Mouse (Mus musculus) cerebral cortex, adult 2 months (tissue): ENCODE data around the gene Med13l.

Experiments used
- WGBS: fragments of 180-500 bp; shearing (Covaris S2); methylation state at CpG from one replicate; pipeline ENCODE4 v1.1.7; 2018; 5-methylcytosine and 5-hydroxymethylcytosine counted together

The Med13l gene

DNA sequence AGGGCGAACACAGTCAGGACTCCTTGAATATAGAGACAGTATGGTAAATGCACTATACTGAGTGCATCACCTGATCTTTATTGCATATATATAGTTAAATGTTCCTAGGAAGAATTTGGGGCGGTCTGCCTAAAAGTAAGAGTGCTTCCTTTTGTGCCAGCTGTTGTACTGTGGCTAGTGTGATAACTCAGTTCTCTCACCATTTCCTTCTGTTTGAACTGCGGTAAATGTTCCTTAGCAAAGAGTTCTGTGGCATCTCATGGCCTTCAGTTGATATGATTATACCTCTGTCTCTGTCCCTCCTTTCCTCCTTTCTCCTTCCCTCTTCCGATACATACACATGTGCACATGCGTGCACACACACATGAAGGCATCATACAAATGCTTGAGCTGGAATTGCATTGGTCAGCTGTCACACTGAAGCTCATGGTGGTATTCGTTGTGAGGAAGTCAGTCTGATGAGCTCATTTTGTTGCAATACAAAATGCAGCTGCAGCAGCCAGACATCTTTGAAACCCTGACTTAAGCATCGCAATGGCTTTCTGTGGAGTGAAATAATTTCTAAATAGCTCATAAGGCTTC, 97.9 kb downstream of the Med13l start:
- 64% methylated on average over 7 of the region's 7 CpGs for WGBS

- 74% methylated on average over 2 of the region's 2 CpGs for WGBS
Measured at GRCm38 (mm10) chr5:118659713-118660112, 99.2 kb downstream of the Med13l start.

DNA sequence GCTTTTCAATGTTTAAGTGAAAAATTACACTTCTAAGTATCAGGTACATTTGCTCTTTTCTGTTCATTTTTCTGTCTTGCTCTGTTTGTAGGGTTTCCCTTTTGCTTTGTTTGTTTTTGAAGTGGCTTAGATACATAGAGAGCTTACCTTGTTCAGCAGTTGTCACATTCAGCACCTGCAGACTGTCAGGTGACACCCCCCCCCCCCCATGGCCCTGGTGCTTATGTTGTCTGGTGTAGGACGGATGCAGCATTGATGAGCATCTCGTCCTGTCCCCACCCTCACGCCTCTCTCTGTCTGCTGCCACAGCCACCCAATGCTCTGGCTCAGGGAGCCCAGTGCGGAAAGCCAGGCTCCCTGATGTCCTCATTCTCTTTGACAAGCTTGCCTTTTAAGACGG, 101.3 kb downstream of the Med13l start:
- 76% methylated on average over 5 of the region's 5 CpGs for WGBS

- 49% methylated on average over 6 of the region's 6 CpGs for WGBS
Measured at GRCm38 (mm10) chr5:118663999-118664398, 103.5 kb downstream of the Med13l start.

- 87% methylated on average over 8 of the region's 8 CpGs for WGBS
Measured at GRCm38 (mm10) chr5:118665023-118665422, 104.5 kb downstream of the Med13l start.

DNA sequence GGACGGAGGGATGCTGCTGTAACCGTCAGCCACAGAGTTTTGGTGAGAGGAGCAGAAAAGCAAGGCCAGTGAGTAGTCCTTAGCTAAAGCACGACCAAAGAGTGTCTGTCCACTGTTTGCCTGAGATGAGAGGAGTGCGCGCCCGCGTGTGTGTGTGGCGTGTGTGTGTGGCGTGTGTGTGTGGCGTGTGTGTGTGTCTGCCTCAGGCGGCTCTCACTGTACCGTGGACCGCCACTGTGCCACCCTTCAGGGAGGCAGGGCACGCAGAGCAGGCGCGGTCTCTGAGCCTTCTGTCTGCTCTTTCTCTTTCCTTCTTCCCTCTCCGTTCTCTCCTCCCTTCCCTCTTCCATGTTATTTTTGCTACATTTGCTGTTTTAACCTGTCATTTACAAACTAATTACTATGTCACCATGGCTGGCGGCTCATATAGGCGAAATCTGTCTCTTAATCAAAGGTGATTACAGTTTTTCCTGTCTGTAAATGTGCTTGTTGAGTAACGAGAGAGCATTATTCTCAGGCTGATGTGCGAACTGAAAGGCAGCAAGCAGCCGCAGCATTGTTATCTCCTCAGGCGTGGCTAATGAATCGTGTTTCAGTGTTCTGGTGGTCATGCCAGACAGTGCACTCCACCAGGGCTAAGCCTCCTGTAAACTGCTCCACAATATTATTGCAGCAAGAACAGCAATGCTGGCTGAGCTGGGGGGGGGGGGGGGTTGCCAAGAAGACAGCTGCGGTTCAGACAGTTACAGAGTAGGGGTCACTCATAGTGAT, 106.1 kb downstream of the Med13l start:
- 51% methylated on average over 25 of the region's 25 CpGs for WGBS

DNA sequence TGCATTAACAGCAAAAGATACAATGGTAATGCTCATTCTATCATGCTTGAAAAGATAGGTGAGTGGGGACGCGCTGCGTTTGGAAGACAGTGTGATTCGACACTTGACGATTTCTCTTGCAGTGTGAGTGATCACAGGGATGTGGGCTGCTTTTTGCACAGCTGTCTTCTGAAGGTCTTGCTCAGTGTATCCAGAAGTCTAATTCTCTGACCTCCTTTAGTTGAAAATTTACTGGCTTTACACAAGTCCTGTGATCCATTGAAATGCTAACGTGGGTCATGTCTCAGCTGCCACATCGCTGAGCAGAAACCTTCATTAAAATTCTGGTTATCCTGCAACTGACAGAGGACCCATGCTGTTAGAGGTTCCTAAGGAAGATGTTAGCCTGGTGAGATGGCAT, 107.4 kb downstream of the Med13l start:
- 62% methylated on average over 7 of the region's 7 CpGs for WGBS

GRCm38 (mm10) chr5:118668931-118669330, 108.5 kb downstream of the Med13l start:
- WGBS, result 32% methylated on average over 2 of the region's 2 CpGs

DNA sequence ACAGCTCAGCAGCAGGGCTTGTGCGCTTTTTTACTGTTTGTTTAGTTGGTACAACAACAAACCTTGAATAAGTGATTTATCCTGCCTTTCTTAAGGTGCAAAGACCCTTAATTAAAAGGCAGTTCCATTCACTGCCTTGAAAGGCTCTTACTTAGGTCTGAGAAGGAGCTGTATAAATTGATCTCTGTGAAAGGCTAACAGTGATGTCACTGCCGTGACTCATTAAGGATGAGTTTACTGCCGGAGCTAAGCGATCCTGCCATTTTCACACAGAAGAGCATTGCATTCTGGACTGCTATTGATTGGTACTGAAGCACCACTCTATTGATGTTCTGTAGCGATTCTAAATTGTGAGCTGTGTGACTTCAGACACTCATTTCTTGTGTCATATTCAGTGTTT, 113.4 kb downstream of the Med13l start:
- WGBS, result 43% methylated on average over 5 of the region's 5 CpGs

DNA sequence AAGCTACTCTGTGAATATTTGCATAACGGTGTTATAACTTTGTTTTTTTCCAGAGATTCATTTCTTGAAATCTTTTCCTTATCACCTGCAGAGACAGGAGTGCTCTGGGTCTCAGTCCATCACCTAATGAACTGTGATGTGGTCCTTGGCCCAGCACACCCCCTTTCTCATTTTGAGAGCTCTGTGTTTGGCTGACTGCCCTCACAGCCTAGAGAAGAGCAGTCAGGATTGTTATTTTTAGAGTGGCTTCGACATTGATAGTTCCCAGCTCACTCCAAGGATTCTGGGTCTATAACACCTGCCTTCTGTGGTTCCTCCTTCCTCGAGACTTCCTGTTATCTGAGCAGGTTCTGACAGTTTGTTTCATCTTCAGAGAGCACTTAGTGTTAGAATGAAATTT, 113.8 kb downstream of the Med13l start:
- WGBS, result 21% methylated on average over 3 of the region's 3 CpGs

DNA sequence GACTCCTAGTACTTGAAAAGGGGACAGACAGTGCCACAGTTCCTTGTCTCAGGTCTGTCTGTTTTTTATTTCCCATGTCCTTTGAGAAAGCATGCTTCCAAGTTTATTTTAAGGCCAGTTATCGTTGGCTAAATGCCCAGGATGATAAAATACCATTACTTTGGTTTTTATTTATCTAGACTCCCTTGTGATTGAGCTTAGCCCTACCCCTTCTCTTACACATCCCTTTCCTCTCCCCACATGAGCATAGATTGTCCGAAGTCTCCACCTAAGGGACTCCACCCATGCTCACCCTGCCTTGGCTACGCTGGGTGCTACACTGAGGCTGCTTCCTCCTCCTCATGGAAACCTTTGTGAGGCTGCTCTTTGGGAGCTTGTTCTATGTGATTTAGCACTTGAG, 115.2 kb downstream of the Med13l start:
- 66% methylated on average over 3 of the region's 3 CpGs for WGBS

- 61% methylated on average over 8 of the region's 8 CpGs for WGBS
Measured at GRCm38 (mm10) chr5:118676151-118676918, 115.9 kb downstream of the Med13l start.

DNA sequence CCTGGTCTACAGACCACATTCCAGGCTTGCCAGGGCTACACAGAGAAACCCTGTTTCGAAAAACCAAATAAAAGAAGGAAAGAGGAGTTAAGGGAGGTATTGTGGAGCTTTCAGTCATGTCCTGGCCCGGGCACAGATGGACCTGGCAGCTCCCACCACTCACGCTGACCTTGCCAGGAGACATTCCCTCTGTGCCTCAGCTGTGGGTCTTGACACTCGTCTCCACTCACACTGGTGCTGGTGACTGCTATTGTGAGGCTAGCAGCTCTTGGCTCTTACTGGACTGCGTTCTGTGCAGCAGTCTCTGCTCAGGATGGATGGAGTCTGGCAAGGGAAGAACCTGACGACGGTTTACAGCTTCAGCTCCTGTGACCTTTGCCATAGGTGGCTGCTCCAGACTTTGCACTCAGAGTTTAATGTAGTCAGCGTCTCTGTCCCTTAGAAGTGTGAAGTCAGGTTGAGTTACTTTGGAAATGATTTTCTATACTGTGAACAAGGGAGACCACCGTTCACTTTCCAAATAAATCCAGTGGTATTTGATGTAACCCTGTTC, 118.9 kb downstream of the Med13l start:
- 62% methylated on average over 9 of the region's 9 CpGs for WGBS

GRCm38 (mm10) chr5:118680853-118681252, 120.4 kb downstream of the Med13l start:
- 80% methylated on average over 13 of the region's 13 CpGs for WGBS

DNA sequence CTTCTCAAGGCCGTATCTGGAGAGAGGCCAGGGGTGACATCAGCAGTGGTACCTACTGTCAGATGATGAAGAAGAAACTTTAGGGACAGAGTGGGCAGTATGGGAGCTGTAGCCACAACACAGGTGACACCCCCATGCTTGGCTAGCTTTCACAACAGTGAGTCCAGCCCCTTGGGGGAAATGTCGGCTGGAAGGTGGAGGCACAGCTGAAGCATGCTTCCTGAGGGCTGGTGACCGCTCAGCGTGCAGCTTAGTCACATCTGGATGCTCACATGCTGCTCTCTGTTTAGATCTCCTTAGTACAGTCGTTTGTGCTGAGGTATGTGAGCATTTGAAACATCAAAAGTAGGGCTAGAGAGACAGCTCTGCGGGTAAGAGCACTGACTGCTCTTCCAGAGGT, 121.5 kb downstream of the Med13l start:
- 85% methylated on average over 6 of the region's 6 CpGs for WGBS

DNA sequence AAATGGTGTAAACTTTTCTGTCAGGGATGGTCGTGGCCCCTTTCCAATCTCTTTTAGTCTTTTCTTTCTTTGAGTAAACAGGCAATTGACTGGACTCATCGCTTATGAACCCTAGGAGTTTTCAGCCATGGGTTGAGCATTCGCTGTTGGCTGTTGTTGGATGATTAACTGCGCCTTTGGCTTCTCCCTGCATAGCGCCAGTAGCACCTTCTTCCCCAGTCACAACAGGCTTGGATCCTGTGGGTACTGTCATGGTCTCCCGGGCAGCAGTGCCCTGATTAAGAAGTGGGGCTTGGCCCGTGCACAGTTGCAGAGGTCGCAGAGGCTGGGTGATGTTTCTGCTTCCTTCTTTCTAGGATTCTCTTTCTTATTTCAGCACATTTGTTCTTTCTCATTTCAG, 124.7 kb downstream of the Med13l start:
- 75% methylated on average over 8 of the region's 8 CpGs for WGBS

DNA sequence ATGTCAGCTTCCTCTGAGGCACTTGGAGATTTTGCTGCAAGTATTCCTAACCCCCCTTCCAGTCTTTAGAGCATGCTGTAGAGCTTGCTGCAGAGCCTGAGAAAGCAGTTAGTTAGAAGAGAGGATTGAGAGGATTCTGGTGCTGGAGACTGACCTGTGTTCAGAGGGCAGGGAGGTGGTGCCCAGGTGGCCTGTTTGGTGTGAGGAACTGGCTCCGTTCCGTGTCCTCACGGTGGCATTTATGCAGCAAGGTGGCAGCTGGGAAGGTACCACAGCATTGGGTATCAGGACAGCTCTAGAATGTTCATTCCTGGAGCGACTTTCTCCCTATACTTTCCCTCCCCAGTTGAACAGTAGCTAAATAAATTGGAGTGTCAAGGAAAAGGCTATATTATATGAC, 125.5 kb downstream of the Med13l start:
- WGBS, result 93% methylated on average over 4 of the region's 4 CpGs

DNA sequence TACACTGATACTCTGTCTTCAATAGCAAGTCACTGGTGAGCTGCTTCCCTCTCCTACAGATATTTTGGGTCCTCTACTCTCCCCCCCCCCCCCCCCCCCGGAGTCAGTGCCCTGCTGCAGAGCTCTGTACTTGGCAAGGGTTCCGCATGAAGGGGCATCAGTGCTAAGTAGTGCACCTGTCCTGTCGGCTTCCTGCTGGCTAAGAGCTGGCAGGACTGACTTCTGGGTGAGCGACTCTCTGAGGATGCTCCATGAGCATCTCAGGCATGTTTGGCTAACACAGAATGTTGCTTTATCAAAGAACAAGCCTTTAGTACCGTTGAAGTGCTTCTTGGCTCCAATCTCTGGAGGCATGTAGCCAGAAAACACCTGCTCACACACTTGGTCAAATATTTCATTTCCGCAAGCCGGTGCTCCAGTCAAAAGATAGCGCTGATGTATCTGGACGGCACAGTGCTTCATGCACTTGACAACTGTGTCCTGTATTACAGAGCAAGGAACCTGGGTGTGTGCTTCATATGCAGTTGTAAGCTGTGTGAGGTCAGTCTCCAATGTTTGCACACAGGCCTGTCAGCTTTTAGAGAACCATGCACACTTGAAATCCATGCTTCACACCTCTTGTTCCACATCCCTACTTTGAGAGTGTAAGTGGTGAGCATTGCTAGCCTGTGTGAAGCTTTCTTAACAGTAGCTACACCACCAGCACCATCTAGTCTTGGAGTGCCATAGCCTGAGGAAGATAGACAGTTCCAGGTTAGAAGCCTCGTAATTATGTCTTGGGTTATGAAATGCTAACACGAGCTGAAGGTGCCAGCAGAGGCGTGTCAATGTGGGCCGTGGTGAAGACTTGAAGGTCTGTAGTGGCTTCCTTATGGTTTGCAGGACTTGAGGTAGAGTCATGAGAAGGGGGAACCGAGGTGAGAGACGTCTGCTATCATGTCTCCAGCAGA, 128.7 kb downstream of the Med13l start:
- 59% methylated on average over 15 of the region's 15 CpGs for WGBS

- 91% methylated on average over 10 of the region's 10 CpGs for WGBS
Measured at GRCm38 (mm10) chr5:118691025-118691709, 130.7 kb downstream of the Med13l start.

DNA sequence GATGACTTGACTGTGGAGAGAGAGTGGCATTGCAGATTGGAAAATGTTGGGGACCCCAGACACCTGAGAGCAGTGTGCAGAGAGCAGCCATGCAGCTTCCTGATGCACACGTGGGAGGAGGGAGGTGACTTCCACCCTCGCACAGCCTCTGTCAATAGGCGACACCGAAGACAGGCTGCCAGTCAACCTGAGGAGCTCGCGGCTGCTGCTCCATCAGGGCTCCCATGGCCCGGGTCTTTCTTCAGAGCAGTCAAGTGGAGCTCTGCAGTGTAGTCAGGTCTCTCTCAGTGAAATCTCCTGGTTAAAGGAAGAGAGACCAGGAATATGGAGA, 131.2 kb downstream of the Med13l start:
- WGBS, result 55% methylated on average over 7 of the region's 7 CpGs

GRCm38 (mm10) chr5:118693996-118694395, 133.5 kb downstream of the Med13l start:
- WGBS, result 86% methylated on average over 9 of the region's 9 CpGs
